Mouse (Mus musculus): ENCODE measurements around the gene Zfp266. TPM values are rescaled to one million over a fixed set of nuclear protein-coding genes. Genes with fewer than 3 reads are reported as not detected.

The Zfp266 gene
- polyA plus RNA-seq, 1 experiment from 2014 or later, result 92.2 TPM

DNA sequence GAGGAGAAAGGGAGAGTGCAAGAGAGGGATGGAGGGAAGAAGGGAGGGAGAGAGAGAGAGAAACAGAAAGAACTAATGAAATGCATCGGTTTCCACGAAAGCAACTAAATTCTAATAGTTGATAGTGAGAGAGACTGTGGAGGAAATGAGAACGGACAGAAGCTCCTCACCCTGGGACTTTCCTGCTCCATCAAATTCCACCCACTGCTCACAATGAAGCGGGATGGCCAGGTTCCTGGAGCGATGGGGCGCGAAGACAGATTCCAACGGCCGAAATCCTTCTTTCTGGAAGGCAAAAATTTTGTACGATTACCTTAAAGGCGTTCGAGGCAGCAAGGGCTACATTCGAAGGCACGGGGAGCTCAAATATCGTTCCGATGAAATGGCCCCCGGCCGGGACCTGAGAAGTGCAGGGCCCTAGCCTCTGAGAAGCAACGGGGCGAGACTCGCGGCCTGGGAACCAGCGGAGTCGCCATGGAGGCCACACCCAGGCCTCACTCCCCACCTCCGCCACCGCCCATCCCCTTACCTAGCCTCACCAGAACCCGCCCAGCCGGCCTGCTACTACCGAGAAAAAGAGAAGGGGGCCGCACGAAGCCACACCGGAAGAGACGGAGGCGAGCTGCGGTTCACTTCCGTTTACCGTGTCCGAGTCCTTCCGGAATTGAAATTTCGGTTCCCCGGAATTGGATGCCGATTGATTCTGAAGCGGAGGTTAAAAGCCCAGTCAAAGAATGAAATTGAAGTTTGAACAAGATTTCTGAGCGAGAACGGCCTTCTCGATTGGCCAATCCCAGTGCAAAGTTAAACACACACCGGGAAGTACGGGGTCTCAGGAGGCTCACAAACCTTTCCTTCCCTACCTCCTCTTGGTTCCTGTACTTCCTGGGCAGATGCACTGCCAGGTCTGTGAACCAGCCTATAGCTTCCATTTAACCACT lies 61.6 kb downstream of the Zfp266 start, which contains the start of gene Zfp26:
Gene Zfp26 (minus strand): TSS at position 786 of the 941 bp plus-strand sequence.
- under 1% methylated on average over 48 of the region's 48 CpGs for WGBS
- H3K9ac ChIP-seq, result peak within 1 kb of the TSS; percentile 92
- no peaks in the 10 kb centered on the region for H3K9me3 ChIP-seq (ENCODE audit: control insufficient read depth, low read length)
- H3K27me3 ChIP-seq (ENCODE audit: control insufficient read depth, insufficient read depth, low read length), result no peaks in the 10 kb centered on the region
- H3K4me3 ChIP-seq (replicated peaks; ENCODE audit: low read length), result peak within 1 kb of the TSS; percentile 83
- peak within 1 kb of the TSS; percentile 95 for H3K4me2 ChIP-seq (replicated peaks)
- peaks cover 19% of the 10 kb centered on the region for H3K4me1 ChIP-seq (replicated peaks; ENCODE audit: control insufficient read depth, insufficient read depth, low read length)
- peak; percentile 92 for ATAC-seq (ENCODE audit: low FRiP score)
- DNase-seq (ENCODE audit: low spot score), result peak; percentile 80
- peak within 1 kb of the TSS; percentile 87 for H3K27ac ChIP-seq
- H3K36me3 ChIP-seq (replicated peaks; ENCODE audit: control insufficient read depth, insufficient read depth), result peaks cover 35% of the 10 kb centered on the region

DNA sequence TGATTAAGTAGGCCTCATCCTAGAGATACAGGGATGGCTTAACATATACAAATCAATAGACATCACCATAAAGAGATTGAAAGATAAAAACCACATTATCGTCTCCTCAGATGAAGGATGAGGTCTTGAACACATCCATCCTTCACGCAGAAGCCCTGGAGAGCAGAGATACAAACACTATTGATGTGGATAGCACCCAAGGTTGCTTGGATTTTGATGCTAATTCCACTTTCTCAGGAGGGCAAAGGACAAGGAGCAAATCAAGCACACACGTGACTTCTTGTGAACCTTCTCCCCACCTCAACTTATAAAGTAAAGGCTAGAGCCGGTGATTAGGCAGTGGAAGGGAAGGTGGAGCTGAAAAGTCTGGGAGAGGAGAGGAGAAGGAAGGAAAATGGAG lies 67.6 kb downstream of the Zfp266 start:
- 88% methylated on average over 4 of the region's 4 CpGs for WGBS
- Histone ChIP-seq H3K9me3 (ENCODE audit: control insufficient read depth, low read length) (no peaks in the 10 kb centered on the region), H3K27me3 (ENCODE audit: control insufficient read depth, insufficient read depth, low read length) (no peaks in the 10 kb centered on the region), H3K4me2 (replicated peaks) (no peak overlapping the region), H3K27ac (no peak overlapping the region), H3K9ac (no peak overlapping the region), H3K36me3 (replicated peaks; ENCODE audit: control insufficient read depth, insufficient read depth) (peaks cover 61% of the 10 kb centered on the region), H3K4me1 (replicated peaks; ENCODE audit: control insufficient read depth, insufficient read depth, low read length) (peaks cover 8% of the 10 kb centered on the region), H3K4me3 (replicated peaks; ENCODE audit: low read length) (no peak overlapping the region)
- ATAC-seq (ENCODE audit: low FRiP score) (no peak), DNase-seq (ENCODE audit: low spot score) (no peak)

DNA sequence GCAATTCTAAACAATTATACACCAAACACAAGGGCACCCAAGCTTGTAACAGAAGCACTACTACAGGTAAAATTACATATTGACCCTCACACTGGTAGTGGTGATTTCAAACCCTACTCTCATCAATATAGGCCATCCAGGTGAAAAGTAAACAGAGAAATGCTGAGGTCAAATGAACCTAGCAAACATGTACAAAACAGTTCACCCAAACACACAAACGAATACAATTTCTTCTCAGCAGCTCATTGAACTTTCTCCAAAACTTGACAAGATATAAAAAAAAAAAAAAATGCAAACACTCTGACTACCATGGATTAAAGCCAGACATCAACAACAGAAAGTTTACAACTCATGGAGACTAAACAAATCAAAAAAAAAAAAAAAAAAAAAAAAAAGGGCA lies 69.7 kb downstream of the Zfp266 start:
- Histone ChIP-seq H3K9me3 (ENCODE audit: control insufficient read depth, low read length) (no peaks in the 10 kb centered on the region), H3K27me3 (ENCODE audit: control insufficient read depth, insufficient read depth, low read length) (no peaks in the 10 kb centered on the region), H3K4me1 (replicated peaks; ENCODE audit: control insufficient read depth, insufficient read depth, low read length) (no peaks in the 10 kb centered on the region), H3K4me2 (replicated peaks) (no peak overlapping the region), H3K36me3 (replicated peaks; ENCODE audit: control insufficient read depth, insufficient read depth) (peaks cover 62% of the 10 kb centered on the region), H3K9ac (no peak overlapping the region), H3K27ac (no peak overlapping the region), H3K4me3 (replicated peaks; ENCODE audit: low read length) (no peak overlapping the region)
- ATAC-seq (ENCODE audit: low FRiP score), result no peak
- DNase-seq (ENCODE audit: low spot score), result no peak
- WGBS, result 97% methylated on average over 1 of the region's 1 CpGs

Other genes starting within 250 kb of the Zfp266 start
- gene Olfr39, start 239.1 kb downstream of the Zfp266 start, polyA plus RNA-seq (2014; fragmentation: Nextera tagmentation; extraction: Ambion mirVana), result not detected in 2 replicates
- gene Olfr873, start 222.9 kb downstream of the Zfp266 start, polyA plus RNA-seq (2014; fragmentation: Nextera tagmentation; extraction: Ambion mirVana), result not detected in 2 replicates
- not detected in 2 replicates for gene Olfr18, start 185.3 kb downstream of the Zfp266 start, polyA plus RNA-seq (2014; fragmentation: Nextera tagmentation; extraction: Ambion mirVana)
- gene Zfp560, start 136.2 kb downstream of the Zfp266 start, polyA plus RNA-seq (2014; fragmentation: Nextera tagmentation; extraction: Ambion mirVana), result 40.5 and 44.3 TPM in 2 replicates
- gene Zfp26, start 61.3 kb downstream of the Zfp266 start, polyA plus RNA-seq (2014; fragmentation: Nextera tagmentation; extraction: Ambion mirVana), result 21.9 and 25.5 TPM in 2 replicates
- 37.3 and 39.4 TPM in 2 replicates for gene Zfp426, start 28.7 kb downstream of the Zfp266 start, polyA plus RNA-seq (2014; fragmentation: Nextera tagmentation; extraction: Ambion mirVana)
- 43.0 and 44.7 TPM in 2 replicates for gene Zfp846, start 59.9 kb upstream of the Zfp266 start, polyA plus RNA-seq (2014; fragmentation: Nextera tagmentation; extraction: Ambion mirVana)
- 414 and 480 TPM in 2 replicates for gene Ubl5, start 121.5 kb upstream of the Zfp266 start, polyA plus RNA-seq (2014; fragmentation: Nextera tagmentation; extraction: Ambion mirVana)
- 10.2 and 10.5 TPM in 2 replicates for gene Fbxl12, start 123.3 kb upstream of the Zfp266 start, polyA plus RNA-seq (2014; fragmentation: Nextera tagmentation; extraction: Ambion mirVana)
- 64.5 and 64.6 TPM in 2 replicates for gene Pin1, start 130.7 kb upstream of the Zfp266 start, polyA plus RNA-seq (2014; fragmentation: Nextera tagmentation; extraction: Ambion mirVana)
- 185 and 207 TPM in 2 replicates for gene Olfm2, start 224.9 kb upstream of the Zfp266 start, polyA plus RNA-seq (2014; fragmentation: Nextera tagmentation; extraction: Ambion mirVana)

Data from hindbrain, embryonic 14.5 days (tissue).